Mouse (Mus musculus) liver (tissue): ENCODE measurements around the gene Tnip3.

ENCODE experiments used
- DNase-seq: peaks from one replicate; pipeline ENCODE4 v3.0.0-alpha.2; 2020; ENCODE audit warnings: mixed read lengths

The Tnip3 gene

DNA sequence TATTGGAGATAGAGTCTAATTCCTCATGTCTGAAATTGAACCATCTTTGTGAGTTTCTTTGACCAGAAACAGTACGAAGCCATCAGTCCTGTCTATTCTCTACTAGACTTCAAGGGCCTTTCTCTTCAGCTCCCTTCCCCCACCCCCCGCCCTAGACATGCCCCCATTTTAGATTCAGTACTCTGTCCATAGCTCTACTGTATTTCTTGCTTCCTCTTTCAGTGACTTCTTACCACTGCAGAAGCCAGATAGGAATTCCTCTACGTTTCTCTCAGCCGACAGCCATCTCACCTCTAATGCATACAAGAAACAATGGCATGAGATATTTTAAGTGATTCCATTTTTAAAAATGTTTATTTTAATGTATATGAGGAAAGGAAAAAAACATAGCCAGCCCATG, 136.2 kb downstream of the Tnip3 start:
- DNase-seq, result no peak

DNA sequence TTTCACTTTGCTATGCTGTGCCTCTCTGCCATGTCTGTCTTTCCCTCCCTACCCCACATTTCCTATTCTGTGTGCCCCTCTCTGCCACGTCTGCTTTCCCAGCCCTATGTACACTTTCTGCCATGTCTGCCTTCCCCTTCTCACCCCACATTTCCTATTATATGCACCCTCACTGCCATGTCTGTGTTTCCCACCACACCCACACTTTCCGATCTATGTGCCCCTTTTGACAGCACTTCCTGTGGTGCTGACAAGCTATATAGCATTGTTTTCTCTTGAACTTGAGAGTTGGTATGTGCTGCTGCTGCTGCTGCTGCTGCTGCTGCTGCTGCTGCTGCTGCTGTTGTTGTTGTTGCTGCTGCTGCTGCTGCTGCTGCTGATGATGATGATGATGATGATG, 136.9 kb downstream of the Tnip3 start:
- DNase-seq, result no peak

DNA sequence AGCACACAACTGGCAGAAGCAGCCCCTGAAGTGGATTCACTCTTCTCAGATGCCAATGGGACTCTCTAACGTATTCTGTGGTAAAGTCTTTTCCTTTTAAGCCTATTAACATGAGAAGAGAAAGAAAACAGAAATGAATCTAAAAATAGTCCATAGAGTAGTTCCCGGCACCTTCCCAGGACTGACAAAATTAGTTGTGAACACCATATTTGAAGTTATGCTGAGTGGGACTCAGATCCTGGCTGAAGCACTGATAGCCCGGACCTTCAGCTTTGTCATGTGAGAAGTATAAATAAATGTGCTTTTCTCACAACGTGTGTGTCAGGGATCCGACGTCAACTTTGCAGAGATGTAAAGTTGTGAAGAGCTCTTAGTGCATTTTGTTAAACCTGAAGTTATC, 138.9 kb downstream of the Tnip3 start:
- no peak for DNase-seq

DNA sequence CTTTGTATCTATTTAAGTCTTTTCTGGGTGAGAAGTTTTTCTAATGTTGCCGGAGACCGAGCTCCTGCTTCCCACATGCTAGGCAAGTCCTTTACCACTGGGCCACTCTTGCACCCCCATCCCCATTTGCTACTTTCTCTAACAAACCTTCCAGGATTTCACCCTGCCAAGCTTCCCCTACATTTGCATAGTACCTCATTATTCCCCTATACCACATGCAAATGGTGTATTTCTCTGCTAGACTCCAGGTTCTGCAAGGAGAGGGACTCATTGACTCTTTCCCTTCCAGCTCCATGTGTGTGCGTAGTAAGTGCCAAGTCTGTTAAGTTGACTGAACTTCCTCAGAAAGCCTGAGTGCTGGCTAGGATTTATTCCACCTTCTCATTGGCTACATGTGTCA, 141.2 kb downstream of the Tnip3 start:
- no peak for DNase-seq

DNA sequence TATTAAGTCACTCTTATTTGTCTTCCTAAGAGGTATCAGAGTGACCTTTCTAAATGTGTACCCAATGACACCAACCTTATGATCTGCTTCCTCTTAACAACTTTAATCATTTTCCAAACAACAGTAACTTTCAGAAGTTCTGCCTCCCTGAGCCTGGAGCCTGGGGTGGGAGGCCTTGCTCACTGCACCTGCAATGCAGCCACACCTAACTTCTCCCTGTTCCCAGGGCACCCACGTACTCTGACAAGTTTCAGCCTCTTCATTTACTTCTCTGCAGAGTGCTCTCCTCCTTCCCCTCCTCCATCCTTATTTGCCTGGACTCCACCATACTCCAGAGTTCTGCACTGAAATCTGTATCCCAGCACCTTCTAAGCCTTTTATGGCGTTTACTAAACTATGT, 144.9 kb downstream of the Tnip3 start:
- no peak for DNase-seq

- peak; percentile 6 for DNase-seq
Observed at GRCm38 (mm10) chr6:65670981-65671411, 145.9 kb downstream of the Tnip3 start.

DNA sequence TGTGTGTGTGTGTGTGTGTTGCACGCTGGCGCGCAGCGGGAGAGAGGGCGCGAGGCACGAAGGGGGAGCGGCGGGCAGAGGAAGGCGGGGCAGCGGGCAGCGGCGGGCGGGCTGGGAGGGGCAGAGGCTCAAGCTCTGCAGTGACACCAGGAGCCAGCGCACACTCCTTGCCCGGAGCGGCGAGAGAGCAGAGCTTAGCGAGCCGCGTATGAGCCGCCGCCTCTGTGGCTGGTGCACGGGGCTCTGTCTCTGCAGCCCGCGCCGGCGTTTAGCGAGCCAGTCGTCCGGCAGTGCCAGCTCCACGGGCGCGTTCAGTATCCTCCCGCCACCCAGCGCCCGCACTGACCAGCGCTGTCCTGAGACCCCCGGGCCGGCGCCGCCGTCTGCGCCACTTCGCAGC, 146.3 kb downstream of the Tnip3 start, which contains the start of gene Ndnf:
Gene Ndnf, plus strand, starts transcription at position 140 of the 400 bp plus-strand sequence.
- DNase-seq, result peak; percentile 67

DNA sequence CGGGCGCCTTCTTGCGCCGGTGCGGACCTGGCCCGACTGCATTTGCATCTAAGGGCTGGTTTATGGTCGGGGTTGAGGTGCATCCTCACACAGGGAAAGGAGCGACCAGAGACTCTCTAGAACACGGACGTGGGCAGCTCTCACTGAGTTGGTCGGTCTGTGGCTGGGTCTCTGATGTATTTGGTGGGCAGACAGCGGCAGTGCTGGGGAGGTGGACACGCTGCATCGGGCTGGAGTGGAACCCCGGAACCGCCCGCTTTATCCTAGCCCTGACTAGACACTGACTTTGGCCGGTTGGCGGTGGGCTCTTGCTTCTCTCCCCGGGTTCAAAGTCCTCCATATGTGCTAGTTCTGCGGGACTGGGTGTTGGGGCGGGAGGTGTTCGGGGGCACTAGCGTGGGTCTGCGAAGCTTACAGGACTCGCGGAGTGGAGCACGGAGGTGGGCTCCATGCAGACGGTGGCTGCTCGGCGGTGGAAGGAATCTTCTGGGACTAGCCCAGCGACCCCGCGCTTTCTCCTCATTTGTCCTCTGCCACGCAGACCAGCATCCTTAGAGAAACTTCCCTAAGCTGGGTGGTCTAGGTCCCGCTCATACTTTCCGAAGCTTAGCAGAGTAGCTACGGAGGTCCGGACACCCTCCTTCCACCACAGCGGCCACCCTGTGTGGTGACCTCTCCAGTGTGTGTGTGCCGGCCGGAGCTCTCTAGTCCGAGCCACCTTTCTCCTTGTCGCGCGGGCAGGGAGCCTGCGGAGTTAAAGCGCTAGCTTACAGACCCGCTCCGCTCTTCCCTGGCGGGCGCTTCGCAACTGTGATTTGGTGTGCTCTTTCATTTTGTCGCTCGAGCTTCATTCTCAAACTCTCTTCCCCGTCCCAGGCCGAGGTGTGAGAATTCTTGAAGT, 147.3 kb downstream of the Tnip3 start:
- DNase-seq, result peak; percentile 13
